Mouse (Mus musculus): ENCODE data around the gene Gm13697. TPM values are rescaled to one million over a fixed set of nuclear protein-coding genes. Genes with fewer than 3 reads are reported as not detected.

Gene Gm13697
- total and polyA plus RNA-seq, 3 experiments: 0.27 TPM; not detected in 2

DNA sequence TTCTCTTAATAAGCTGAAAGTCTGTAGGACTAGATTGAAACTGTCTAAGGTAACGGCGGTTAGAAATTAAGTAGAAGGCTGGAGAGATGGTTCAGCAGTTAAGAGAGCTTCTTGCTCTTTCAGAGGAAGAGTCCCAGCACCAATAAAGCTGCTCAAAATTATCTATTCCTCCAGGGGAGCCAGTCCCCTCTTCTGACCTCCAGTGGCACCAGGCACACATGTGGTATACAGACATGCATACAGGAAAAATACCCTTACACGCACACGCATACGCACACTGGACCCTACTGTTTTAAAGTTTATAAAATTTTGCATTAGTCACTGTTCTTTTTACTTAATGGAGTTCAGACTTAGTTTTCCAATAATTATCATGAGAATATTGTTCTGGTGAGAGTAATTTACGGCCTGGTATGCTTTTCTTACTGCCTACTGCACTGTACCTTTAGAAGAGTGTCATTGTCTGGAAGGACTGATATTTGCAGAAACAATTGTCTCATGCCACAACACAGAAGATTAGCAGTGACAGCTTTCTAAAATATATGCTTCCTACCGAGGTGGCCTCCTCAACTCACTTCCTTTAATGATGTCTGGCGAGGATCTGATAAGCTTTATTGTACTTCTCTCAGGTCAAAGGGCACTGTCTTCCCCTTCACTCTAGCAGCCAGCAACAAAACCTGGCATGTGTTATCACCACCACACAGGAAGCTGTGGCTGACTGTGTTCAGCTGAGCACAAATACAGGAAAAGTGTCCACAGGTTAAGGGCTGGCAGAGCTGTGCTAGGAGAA lies 35.2 kb downstream of the Gm13697 start:
- no peaks in the 10 kb centered on the region for H3K9me3 ChIP-seq (replicated peaks)
- DNase-seq (ENCODE audit: low spot score): peak; percentile 35
- peaks cover 70% of the 10 kb centered on the region for H3K4me1 ChIP-seq (ENCODE audit: insufficient read depth, low read depth, low read length)

DNA sequence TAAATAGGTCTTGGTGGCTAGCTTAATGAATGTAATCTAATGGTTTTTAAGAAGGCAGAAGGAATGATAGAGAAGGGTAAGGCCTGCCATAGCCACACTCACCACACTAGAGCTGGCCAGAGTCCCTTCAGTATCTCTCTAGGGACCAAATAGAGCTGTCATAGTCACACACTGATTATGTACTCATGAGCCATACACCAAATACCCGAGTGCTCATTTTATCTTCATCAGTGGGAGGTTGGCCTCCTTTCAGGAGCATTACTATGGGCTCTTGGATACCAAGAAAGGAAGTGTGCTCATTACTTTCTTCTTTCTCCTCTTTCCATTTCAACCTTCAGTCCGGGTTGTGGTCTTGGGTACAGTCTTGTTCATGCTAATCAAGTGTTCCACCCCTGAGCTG lies 37.4 kb downstream of the Gm13697 start:
- no peak overlapping the region for H3K4me3 ChIP-seq (ENCODE audit: low read depth, low read length)
- DNase-seq (ENCODE audit: low spot score) (no peak), ATAC-seq (ENCODE audit: extremely low read depth, insufficient number of reproducible peaks, low FRiP score, poor library complexity, severe bottlenecking) (no peak)
- H3K4me1 ChIP-seq (ENCODE audit: insufficient read depth, low read depth, low read length): peaks cover 67% of the 10 kb centered on the region
- no peaks in the 10 kb centered on the region for H3K27me3 ChIP-seq (ENCODE audit: insufficient read depth, low read length)
- H3K36me3 ChIP-seq (replicated peaks): no peaks in the 10 kb centered on the region
- H3K9me3 ChIP-seq (replicated peaks): no peaks in the 10 kb centered on the region
- TF ChIP-seq POLR2AphosphoS5 (IDR thresholded peaks at IDR 0.05; ENCODE audit: insufficient replicate concordance, low read depth, low read length) (no peak), GATA1 (IDR thresholded peaks at IDR 0.05; ENCODE audit: borderline replicate concordance, low read length) (no peak), TAL1 (conservative IDR thresholded peaks at IDR 0.05; ENCODE audit: low read depth, low read length) (no peak), CTCF (IDR thresholded peaks at IDR 0.05; ENCODE audit: low read depth, low read length) (no peak), GATA2 (IDR thresholded peaks at IDR 0.05; ENCODE audit: borderline replicate concordance, low read depth, low read length) (no peak)

More for the DNA sequence above, 35.2 kb downstream of the Gm13697 start:
- Histone ChIP-seq H3K36me3 (replicated peaks) (no peaks in the 10 kb centered on the region), H3K27me3 (ENCODE audit: insufficient read depth, low read length) (no peaks in the 10 kb centered on the region), H3K4me3 (ENCODE audit: low read depth, low read length) (no peak overlapping the region; the same call in 1 of the 2 replicates)
- peak; percentile 94 for TF ChIP-seq TAL1 (conservative IDR thresholded peaks at IDR 0.05; ENCODE audit: low read depth, low read length)
- TF ChIP-seq CTCF (IDR thresholded peaks at IDR 0.05; ENCODE audit: low read depth, low read length): no peak
- peak; percentile 91 for ATAC-seq (ENCODE audit: extremely low read depth, insufficient number of reproducible peaks, low FRiP score, poor library complexity, severe bottlenecking)

DNA sequence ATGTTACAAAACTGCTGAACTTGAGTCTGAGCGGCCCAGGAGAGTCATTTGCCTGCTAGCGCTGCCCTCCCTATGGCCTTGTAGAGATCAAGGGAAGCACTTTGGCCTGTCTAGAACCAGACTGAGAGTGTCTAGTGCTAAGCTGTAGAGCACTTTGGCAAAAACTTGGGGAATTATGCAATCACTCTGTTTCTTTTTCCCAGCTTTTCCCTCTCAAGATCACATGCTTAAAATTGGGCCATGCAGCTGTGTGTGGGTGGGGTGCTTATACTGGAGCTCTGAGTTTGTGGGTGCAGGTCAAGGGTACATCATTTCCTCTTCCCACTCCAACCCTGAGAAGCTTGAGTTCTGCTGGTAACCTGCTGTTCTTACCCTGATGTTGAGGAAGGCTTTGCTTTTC lies 38.4 kb downstream of the Gm13697 start:
- DNase-seq (ENCODE audit: low spot score) (no peak), ATAC-seq (ENCODE audit: extremely low read depth, insufficient number of reproducible peaks, low FRiP score, poor library complexity, severe bottlenecking) (no peak)
- H3K9me3 ChIP-seq (replicated peaks): no peaks in the 10 kb centered on the region
- no peak overlapping the region for H3K4me3 ChIP-seq (ENCODE audit: low read depth, low read length)
- no peaks in the 10 kb centered on the region for H3K36me3 ChIP-seq (replicated peaks)
- no peak for TF ChIP-seq CTCF (IDR thresholded peaks at IDR 0.05; ENCODE audit: low read depth, low read length)
- no peak for TF ChIP-seq GATA1 (IDR thresholded peaks at IDR 0.05; ENCODE audit: borderline replicate concordance, low read length)
- TF ChIP-seq POLR2AphosphoS5 (IDR thresholded peaks at IDR 0.05; ENCODE audit: insufficient replicate concordance, low read depth, low read length): no peak
- TF ChIP-seq GATA2 (IDR thresholded peaks at IDR 0.05; ENCODE audit: borderline replicate concordance, low read depth, low read length): no peak
- no peak for TF ChIP-seq TAL1 (conservative IDR thresholded peaks at IDR 0.05; ENCODE audit: low read depth, low read length)
- peaks cover 61% of the 10 kb centered on the region for H3K4me1 ChIP-seq (ENCODE audit: insufficient read depth, low read depth, low read length)
- H3K27me3 ChIP-seq (ENCODE audit: insufficient read depth, low read length): no peaks in the 10 kb centered on the region

DNA sequence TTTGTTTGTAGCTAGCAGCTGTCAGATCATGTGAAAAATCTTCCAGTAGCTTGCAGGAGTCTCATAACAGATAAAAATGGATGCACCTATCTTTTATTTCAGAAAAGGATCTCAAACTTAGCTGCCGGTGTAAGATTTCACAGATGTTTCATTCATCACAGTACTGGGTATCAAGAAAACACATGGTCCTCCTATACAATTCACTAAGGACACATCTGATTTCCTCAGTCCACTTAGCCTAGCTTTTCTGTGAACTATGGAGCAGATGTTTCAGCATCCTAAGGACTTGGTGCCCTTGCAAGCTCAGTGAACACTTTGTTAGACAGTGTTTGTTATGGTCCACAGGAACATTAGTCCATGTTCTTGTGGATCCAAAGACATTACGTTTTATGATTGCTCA lies 38.8 kb downstream of the Gm13697 start:
- no peaks in the 10 kb centered on the region for H3K9me3 ChIP-seq (replicated peaks)
- no peak for TF ChIP-seq CTCF (IDR thresholded peaks at IDR 0.05; ENCODE audit: low read depth, low read length)
- TF ChIP-seq POLR2AphosphoS5 (IDR thresholded peaks at IDR 0.05; ENCODE audit: insufficient replicate concordance, low read depth, low read length): no peak
- no peak for TF ChIP-seq TAL1 (conservative IDR thresholded peaks at IDR 0.05; ENCODE audit: low read depth, low read length)
- DNase-seq (ENCODE audit: low spot score) (no peak), ATAC-seq (ENCODE audit: extremely low read depth, insufficient number of reproducible peaks, low FRiP score, poor library complexity, severe bottlenecking) (no peak)
- peaks cover 57% of the 10 kb centered on the region for H3K4me1 ChIP-seq (ENCODE audit: insufficient read depth, low read depth, low read length)
- no peaks in the 10 kb centered on the region for H3K36me3 ChIP-seq (replicated peaks)
- H3K27me3 ChIP-seq (ENCODE audit: insufficient read depth, low read length): no peaks in the 10 kb centered on the region
- H3K4me3 ChIP-seq (ENCODE audit: low read depth, low read length): no peak overlapping the region

DNA sequence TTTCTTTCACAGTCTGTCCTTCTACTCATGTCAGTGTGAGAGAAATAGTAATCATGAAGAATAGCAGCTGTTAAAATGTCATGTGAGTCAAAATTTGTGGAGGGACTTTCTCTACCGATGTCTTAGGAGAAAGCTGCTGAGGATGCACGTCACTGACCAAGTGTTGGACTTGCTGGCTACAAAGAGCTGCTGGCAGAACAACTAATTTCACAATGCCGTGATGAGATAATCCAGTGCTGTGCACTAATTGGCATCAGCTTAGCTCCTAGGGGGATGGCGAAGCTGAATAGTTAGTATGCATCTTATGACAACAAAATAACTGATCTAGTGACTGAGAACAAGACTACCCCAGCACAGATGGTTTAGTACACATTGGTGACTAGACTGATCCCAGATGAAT lies 40.7 kb downstream of the Gm13697 start:
- H3K36me3 ChIP-seq (replicated peaks): no peaks in the 10 kb centered on the region
- no peak for TF ChIP-seq TAL1 (conservative IDR thresholded peaks at IDR 0.05; ENCODE audit: low read depth, low read length)
- TF ChIP-seq CTCF (IDR thresholded peaks at IDR 0.05; ENCODE audit: low read depth, low read length): no peak
- TF ChIP-seq GATA2 (IDR thresholded peaks at IDR 0.05; ENCODE audit: borderline replicate concordance, low read depth, low read length): no peak
- no peak for TF ChIP-seq GATA1 (IDR thresholded peaks at IDR 0.05; ENCODE audit: borderline replicate concordance, low read length)
- TF ChIP-seq POLR2AphosphoS5 (IDR thresholded peaks at IDR 0.05; ENCODE audit: insufficient replicate concordance, low read depth, low read length): no peak
- no peaks in the 10 kb centered on the region for H3K9me3 ChIP-seq (replicated peaks)
- DNase-seq (ENCODE audit: low spot score) (no peak), ATAC-seq (ENCODE audit: extremely low read depth, insufficient number of reproducible peaks, low FRiP score, poor library complexity, severe bottlenecking) (no peak)
- no peak overlapping the region for H3K4me3 ChIP-seq (ENCODE audit: low read depth, low read length)
- peaks cover 42% of the 10 kb centered on the region for H3K4me1 ChIP-seq (ENCODE audit: insufficient read depth, low read depth, low read length)
- no peaks in the 10 kb centered on the region for H3K27me3 ChIP-seq (ENCODE audit: insufficient read depth, low read length)

DNA sequence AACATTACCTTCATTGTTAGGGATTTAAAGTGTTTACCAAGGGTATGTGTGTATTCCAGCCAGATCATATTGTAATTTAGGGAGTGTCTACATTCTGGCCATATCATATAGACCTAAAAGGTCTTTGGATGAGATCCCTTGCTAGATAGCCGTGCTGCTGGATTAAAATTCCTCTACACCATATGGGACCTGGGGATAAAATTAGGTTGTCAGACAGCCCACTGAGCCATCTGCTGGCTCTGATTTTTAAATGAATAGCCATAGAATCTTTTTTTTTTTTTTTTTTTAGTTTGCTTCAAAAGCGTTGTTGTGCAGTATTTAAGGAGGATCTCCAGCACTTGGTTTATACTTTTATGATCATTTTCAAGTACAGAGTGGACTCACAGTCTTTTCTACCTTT lies 48.0 kb downstream of the Gm13697 start:
- Histone ChIP-seq H3K4me3 (ENCODE audit: low read depth, low read length) (no peak overlapping the region), H3K9me3 (replicated peaks) (no peaks in the 10 kb centered on the region), H3K36me3 (replicated peaks) (no peaks in the 10 kb centered on the region), H3K4me1 (ENCODE audit: insufficient read depth, low read depth, low read length) (peaks cover 2% of the 10 kb centered on the region; the same call in 1 of the 2 replicates), H3K27me3 (ENCODE audit: insufficient read depth, low read length) (no peaks in the 10 kb centered on the region)
- no peak for TF ChIP-seq TAL1 (conservative IDR thresholded peaks at IDR 0.05; ENCODE audit: low read depth, low read length)
- TF ChIP-seq POLR2AphosphoS5 (IDR thresholded peaks at IDR 0.05; ENCODE audit: insufficient replicate concordance, low read depth, low read length): no peak
- no peak for TF ChIP-seq CTCF (IDR thresholded peaks at IDR 0.05; ENCODE audit: low read depth, low read length)
- no peak for TF ChIP-seq GATA2 (IDR thresholded peaks at IDR 0.05; ENCODE audit: borderline replicate concordance, low read depth, low read length)
- TF ChIP-seq GATA1 (IDR thresholded peaks at IDR 0.05; ENCODE audit: borderline replicate concordance, low read length): no peak
- ATAC-seq (ENCODE audit: extremely low read depth, insufficient number of reproducible peaks, low FRiP score, poor library complexity, severe bottlenecking): no peak
- no peak for DNase-seq (ENCODE audit: low spot score)
